Mouse (Mus musculus) liver, embryonic 14.5 days (tissue): Measurements from ENCODE around the gene Try10. TPM values are rescaled to one million over a fixed set of nuclear protein-coding genes. Genes with fewer than 3 reads are reported as not detected.
"Not testable (repeated sequence)": the region's sequence is repeated elsewhere in the genome, so short reads cannot be mapped to it uniquely, and the experiment has no call there.

Source experiments
- ATAC-seq: fragments of 200-750 bp; cut with Nextera tagmentation; 2 replicates; pipeline ENCODE4 v1.8.0; 2017; ENCODE audit warnings: moderate number of reproducible peaks, mild to moderate bottlenecking, moderate library complexity; ENCODE audit not compliant: insufficient read depth
- DNase-seq, 3 experiments: peaks; one replicate each; pipeline ENCODE4 v3.0.0-alpha.2; 2012 to 2013; ENCODE audit warnings: low read depth in 3 of 3, low spot score in 3 of 3
- H3K27ac ChIP-seq: fragments of 300-500 bp; sonication (generic); 2 replicates; pipeline ENCODE4 v1.5.1; 2014; ENCODE audit warnings: moderate library complexity, mild to moderate bottlenecking, control low read depth, inconsistent platforms
- H3K27me3 ChIP-seq: fragments of 300-500 bp; sonication (generic); 2 replicates; pipeline ENCODE4 v1.6.1; 2014; ENCODE audit warnings: mild to moderate bottlenecking, low read length, moderate library complexity; ENCODE audit not compliant: control insufficient read depth, insufficient read depth
- H3K36me3 ChIP-seq: fragments of 300-500 bp; sonication (generic); replicated peaks from 2 replicates; pipeline ENCODE4 v1.6.1; 2014; ENCODE audit warnings: low read depth; ENCODE audit not compliant: control insufficient read depth, insufficient read depth
- H3K4me1 ChIP-seq, 2 experiments: fragments of 200-500 bp in 1 of 2; fragments of 300-500 bp in 1 of 2; sonication (generic) in 1 of 2; replicated peaks; 2 replicates each; pipeline ENCODE4 v1.6.1; 2012 to 2014; ENCODE audit warnings: antibody characterized with exemption in 1 of 2, inconsistent platforms in 1 of 2, low read length in 1 of 2; ENCODE audit not compliant: control insufficient read depth in 2 of 2, insufficient read depth in 2 of 2
- H3K4me2 ChIP-seq: fragments of 300-500 bp; sonication (generic); 2 replicates; pipeline ENCODE4 v1.6.1; 2014; ENCODE audit warnings: low read depth, mild to moderate bottlenecking, control low read depth, moderate library complexity
- H3K4me3 ChIP-seq, 2 experiments: fragments of 200-500 bp in 1 of 2; fragments of 300-500 bp in 1 of 2; sonication (generic) in 1 of 2; 2 replicates each; pipeline ENCODE4 v1.5.1; 2012 to 2014; ENCODE audit warnings: low read depth in 2 of 2, low read length in 2 of 2, mild to moderate bottlenecking in 2 of 2, control low read depth in 1 of 2, inconsistent platforms in 1 of 2, moderate library complexity in 1 of 2; ENCODE audit not compliant: insufficient read depth in 1 of 2
- H3K9ac ChIP-seq: fragments of 300-500 bp; sonication (generic); replicated peaks from 2 replicates; pipeline ENCODE4 v1.6.1; 2014; ENCODE audit warnings: mild to moderate bottlenecking, control low read depth, moderate library complexity
- H3K9me3 ChIP-seq: fragments of 300-500 bp; sonication (generic); 2 replicates; pipeline ENCODE4 v1.6.1; 2016; ENCODE audit warnings: low read length, mixed read lengths; ENCODE audit not compliant: control insufficient read depth
- CTCF ChIP-seq: IDR thresholded peaks from 2 replicates; pipeline ENCODE4 v1.5.1; 2016; ENCODE audit warnings: antibody characterized with exemption, low read depth, control low read depth
- EP300 ChIP-seq: IDR thresholded peaks from 2 replicates; pipeline ENCODE4 v1.6.1; 2016; ENCODE audit warnings: antibody characterized with exemption, low read depth
- WGBS: fragments of 180-500 bp; shearing (Covaris S2); extraction: QIAGEN DNeasy Blood & Tissue Kit; methylation state at CpG from one replicate; pipeline ENCODE4 v1.1.7; 2014; ENCODE audit not compliant: insufficient replicate concordance; 5-methylcytosine and 5-hydroxymethylcytosine counted together
- polyA plus RNA-seq, 2 experiments: library from polyadenylated mRNA; depleted of rRNA in 1 of 2; stranded (reverse) in 1 of 2; unstranded in 1 of 2; fragments of >200 nt; fragmentation: Nextera tagmentation in 1 of 2; extraction: Ambion mirVana in 1 of 2; gene quantifications; 2 replicates each; pipeline versions ENCODE4 v1.2.1 to v1.2.3; 2012 to 2014

Try10 gene
- polyA plus RNA-seq (2012; rRNA removed) (not detected in 2 replicates), polyA plus RNA-seq (2014; fragmentation: Nextera tagmentation; extraction: Ambion mirVana) (not detected in 2 replicates)

DNA sequence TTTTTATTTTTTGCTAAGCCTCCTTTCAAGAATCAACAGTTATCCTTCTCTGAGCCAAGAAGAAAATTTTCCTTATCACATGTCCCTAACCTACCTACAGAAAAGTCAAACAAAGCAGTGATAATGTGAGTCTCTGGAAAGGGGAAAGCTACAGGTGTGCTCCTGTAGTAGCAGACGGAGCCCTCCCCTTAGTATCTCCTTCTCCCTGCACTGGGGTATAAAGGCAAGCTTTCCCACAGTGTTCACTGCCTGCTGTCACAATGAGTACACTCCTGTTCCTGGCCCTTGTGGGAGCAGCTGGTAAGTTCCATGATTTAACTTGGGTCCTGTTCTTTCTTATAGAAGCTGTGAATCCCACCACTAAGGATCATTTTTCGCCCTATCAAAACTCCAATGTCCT is at the start of gene Try10:
Try10 (plus strand) TSS at position 174 of the 400 bp plus-strand sequence.
- no peak for ATAC-seq
- Histone ChIP-seq H3K4me3 (no peak within 1 kb of the TSS), H3K27me3 (no peaks in the 10 kb centered on the region), H3K36me3 (no peaks in the 10 kb centered on the region), H3K9me3 (no peaks in the 10 kb centered on the region), H3K4me1 (no peaks in the 10 kb centered on the region), H3K27ac (no peak within 1 kb of the TSS), H3K9ac (no peak within 1 kb of the TSS), H3K4me2 (no peak within 1 kb of the TSS)
- TF ChIP-seq CTCF (no peak), EP300 (no peak)
- WGBS = 55% methylated on average over 2 of the region's 2 CpGs
- DNase-seq = no peak

DNA sequence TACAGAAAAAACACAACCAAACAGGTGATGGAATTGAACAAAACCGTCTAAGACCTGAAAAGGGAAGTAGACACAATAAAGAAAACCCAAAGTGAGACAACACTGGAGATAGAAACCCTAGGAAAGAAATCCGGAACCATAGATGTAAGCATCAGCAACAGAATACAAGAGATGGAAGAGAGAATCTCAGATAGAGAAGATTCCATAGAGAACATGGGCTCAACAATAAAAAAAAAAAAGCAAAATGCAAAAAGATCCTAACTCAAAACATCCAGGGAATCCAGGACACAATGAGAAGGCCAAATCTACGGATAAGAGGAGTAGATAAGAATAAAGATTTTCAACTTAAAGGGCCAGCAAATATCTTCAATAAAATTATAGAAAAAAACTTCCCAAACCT is 37.2 kb upstream of the Try10 start, which contains the start of gene Try5:
Try5 (minus strand) TSS at position 101 of the 400 bp plus-strand sequence.
- not testable (repeated sequence) for ATAC-seq, H3K9ac ChIP-seq, H3K4me2 ChIP-seq, H3K36me3 ChIP-seq, H3K4me1 ChIP-seq, DNase-seq, H3K9me3 ChIP-seq, H3K27ac ChIP-seq, H3K27me3 ChIP-seq, H3K4me3 ChIP-seq
- WGBS = 45% methylated on average over 3 of the region's 3 CpGs

DNA sequence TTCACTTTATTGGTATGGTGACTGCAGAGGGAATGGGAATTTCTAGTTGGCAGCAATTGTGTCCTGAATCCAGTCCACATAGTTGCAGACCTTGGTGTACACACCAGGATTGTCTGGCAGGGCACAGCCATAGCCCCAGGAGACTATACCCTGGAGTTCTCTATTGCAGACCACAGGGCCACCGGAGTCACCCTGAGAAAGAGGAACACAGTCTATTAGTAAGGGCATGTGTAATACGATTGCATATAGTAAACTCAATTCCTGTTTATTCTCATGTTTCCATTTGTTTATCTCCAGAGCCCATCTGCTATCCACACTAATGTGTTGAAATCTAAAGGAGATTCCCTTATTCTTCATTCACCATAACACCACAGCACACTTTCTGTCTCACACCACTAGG is 19.9 kb downstream of the Try10 start:
- H3K27me3 ChIP-seq, H3K4me2 ChIP-seq, ATAC-seq, H3K27ac ChIP-seq, H3K4me1 ChIP-seq, DNase-seq, H3K4me3 ChIP-seq, H3K9me3 ChIP-seq, H3K36me3 ChIP-seq, H3K9ac ChIP-seq: not testable (repeated sequence)
- WGBS = 45% methylated on average over 2 of the region's 2 CpGs

DNA sequence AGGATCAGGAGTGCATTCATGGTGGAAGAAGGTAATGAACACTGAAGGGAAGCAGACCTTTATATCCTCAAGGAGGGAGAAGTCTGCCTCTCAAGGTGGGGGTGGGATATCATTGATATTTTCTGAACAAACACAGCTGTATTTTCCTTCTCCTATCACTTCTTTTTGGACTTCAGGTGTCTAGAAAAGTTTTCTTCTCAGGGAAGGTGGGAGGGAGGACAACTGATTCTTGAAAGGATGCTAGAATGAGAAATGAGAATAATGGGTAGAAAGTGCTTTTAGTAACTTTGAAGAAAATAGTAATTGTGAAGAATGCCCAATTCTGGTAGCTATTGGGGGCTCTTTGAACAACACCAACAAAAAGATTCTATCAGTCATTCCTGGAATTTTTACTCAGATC is 23.7 kb downstream of the Try10 start, which contains the start of gene Prss3:
Prss3 (minus strand) TSS at position 101 of the 400 bp plus-strand sequence.
- not testable (repeated sequence) for H3K27ac ChIP-seq, DNase-seq, H3K9me3 ChIP-seq, H3K4me1 ChIP-seq, H3K27me3 ChIP-seq, H3K4me2 ChIP-seq, H3K4me3 ChIP-seq, H3K36me3 ChIP-seq, ATAC-seq, H3K9ac ChIP-seq

DNA sequence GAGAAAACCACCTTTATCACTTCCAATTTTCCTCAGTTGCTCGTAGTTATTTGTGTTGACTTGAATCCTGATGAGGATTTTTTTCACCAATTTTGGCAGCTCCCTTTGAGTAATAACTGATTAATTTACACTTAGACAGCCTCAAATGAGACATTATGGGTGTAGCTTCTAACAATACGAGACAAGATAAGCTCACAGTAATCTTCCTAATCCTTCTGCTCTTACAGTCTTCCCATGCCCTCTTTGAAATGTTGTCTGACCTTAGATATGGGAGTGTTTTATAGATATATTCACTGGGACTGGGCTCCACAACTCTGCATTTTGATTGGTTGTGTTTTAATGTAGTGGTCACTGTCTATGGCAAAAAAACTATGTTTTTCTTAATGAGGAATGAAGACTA is 32.9 kb downstream of the Try10 start:
- Histone ChIP-seq H3K27ac (no peak overlapping the region), H3K27me3 (no peaks in the 10 kb centered on the region), H3K36me3 (no peaks in the 10 kb centered on the region), H3K4me1 (no peaks in the 10 kb centered on the region), H3K4me2 (no peak overlapping the region), H3K9me3 (no peaks in the 10 kb centered on the region), H3K9ac (no peak overlapping the region), H3K4me3 (no peak overlapping the region)
- 28% methylated on average over 2 of the region's 2 CpGs for WGBS
- DNase-seq (no peak), ATAC-seq (0 out of 2 replicates have a peak, but pooled peaks have one; percentile 31)
- TF ChIP-seq CTCF (no peak), EP300 (no peak)

DNA sequence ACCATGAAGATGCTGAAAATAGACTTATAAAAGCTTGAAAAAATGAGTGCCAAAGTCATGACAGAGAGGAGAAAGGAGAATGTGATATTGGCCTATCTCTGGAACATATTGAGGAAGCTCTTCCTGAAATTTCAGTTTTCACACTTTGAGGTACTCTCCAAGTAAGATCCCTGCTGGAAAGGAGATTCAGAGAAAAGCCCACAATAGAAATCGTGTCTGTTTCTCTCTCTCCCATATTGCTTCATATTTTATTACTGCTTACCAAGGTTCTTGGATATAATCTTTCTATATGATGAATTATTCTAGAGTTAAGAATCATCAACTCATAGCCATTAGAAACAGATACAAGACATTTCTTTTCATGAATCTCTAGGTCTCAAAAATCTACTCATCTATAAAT is 37.7 kb downstream of the Try10 start:
- not testable (repeated sequence) for H3K4me3 ChIP-seq, H3K36me3 ChIP-seq, ATAC-seq, H3K4me2 ChIP-seq, DNase-seq, H3K9ac ChIP-seq, H3K27ac ChIP-seq, H3K27me3 ChIP-seq, H3K4me1 ChIP-seq, H3K9me3 ChIP-seq
- WGBS = 33% methylated on average over 1 of the region's 1 CpGs

DNA sequence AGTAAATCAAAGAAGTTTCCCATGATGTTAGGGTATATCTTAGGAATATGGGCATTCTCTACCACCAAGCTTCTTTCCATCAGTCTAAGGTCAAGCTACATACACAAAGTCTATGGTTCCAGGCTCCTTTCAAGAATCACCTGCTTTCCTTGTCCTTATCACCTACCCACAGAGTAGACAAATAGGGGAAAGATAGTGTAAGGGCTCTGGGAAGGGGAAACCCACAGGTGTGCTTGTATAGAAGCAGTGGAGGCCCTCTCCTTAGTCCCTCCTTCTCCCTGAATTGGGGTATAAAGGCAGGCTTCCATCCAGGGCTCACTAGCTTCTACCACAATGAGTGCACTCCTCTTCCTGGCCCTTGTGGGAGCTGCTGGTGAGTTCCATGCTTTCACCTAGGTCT is 38.2 kb downstream of the Try10 start, which contains the start of gene Gm5771:
Gm5771 (plus strand) TSS at position 301 of the 400 bp plus-strand sequence.
- H3K36me3 ChIP-seq, H3K4me2 ChIP-seq, ATAC-seq, DNase-seq, H3K9me3 ChIP-seq, H3K4me3 ChIP-seq, H3K27ac ChIP-seq, H3K9ac ChIP-seq, H3K27me3 ChIP-seq, H3K4me1 ChIP-seq: not testable (repeated sequence)
